Mouse (Mus musculus): ENCODE data around the gene Nono. TPM values are rescaled to one million over a fixed set of nuclear protein-coding genes. Genes with fewer than 3 reads are reported as not detected.

Nono gene
- polyA plus RNA-seq, 1 experiment, result 183 TPM

- H3ac ChIP-seq (ENCODE audit: control insufficient read depth, insufficient read length), result no peak overlapping the region
- peaks cover 4% of the 10 kb centered on the region for H3K36me3 ChIP-seq (ENCODE audit: control insufficient read depth, insufficient read depth)
- H3K4me2 ChIP-seq (ENCODE audit: low read depth), result peak overlapping the region; percentile 73
- H3K4me3 ChIP-seq, result peak overlapping the region; percentile 63
- TF ChIP-seq POLR2A (IDR thresholded peaks at IDR 0.05; ENCODE audit: insufficient read length, low read depth), result no peak
- no peak for TF ChIP-seq MAX (IDR thresholded peaks at IDR 0.05; ENCODE audit: low read depth)
- no peak for TF ChIP-seq TCF3 (IDR thresholded peaks at IDR 0.05; ENCODE audit: insufficient read length, low read depth)
- TF ChIP-seq USF1 (IDR thresholded peaks at IDR 0.05; ENCODE audit: low read depth), result no peak
- TF ChIP-seq MYOG (IDR thresholded peaks at IDR 0.05; ENCODE audit: control insufficient read depth in 1 of 3, insufficient read depth in 1 of 3, insufficient read length in 2 of 3, low read depth in 2 of 3), result no peak
- TF ChIP-seq E2F4 (IDR thresholded peaks at IDR 0.05; ENCODE audit: insufficient read depth), result no peak
- TF ChIP-seq SRF (IDR thresholded peaks at IDR 0.05; ENCODE audit: control insufficient read depth, insufficient read length, low read depth), result no peak
- no peak for TF ChIP-seq CEBPB (IDR thresholded peaks at IDR 0.05; ENCODE audit: insufficient read depth, poor library complexity, severe bottlenecking)
- TF ChIP-seq REST (IDR thresholded peaks at IDR 0.05; ENCODE audit: insufficient read depth, insufficient read length), result no peak
- TF ChIP-seq POLR2AphosphoS2 (IDR thresholded peaks at IDR 0.05; ENCODE audit: insufficient read length, low read depth), result no peak
- TF ChIP-seq TCF12 (IDR thresholded peaks at IDR 0.05; ENCODE audit: insufficient read depth, poor library complexity, severe bottlenecking), result no peak
- no peak for TF ChIP-seq MYOD1 (IDR thresholded peaks at IDR 0.05; ENCODE audit: control insufficient read depth in 1 of 3, insufficient read length in 2 of 3, low read depth in 2 of 3)
- peaks cover 40% of the 10 kb centered on the region for H3K79me2 ChIP-seq (ENCODE audit: control insufficient read depth, insufficient read depth)
- H3K27me3 ChIP-seq (ENCODE audit: control insufficient read depth, insufficient read depth, insufficient read length), result no peaks in the 10 kb centered on the region
These were observed 355 bp upstream of the Nono start for GRCm38 (mm10) chrX:101428785-101429141.

GRCm38 (mm10) chrX:101429976-101430375, 858 bp downstream of the Nono start:
- Histone ChIP-seq H3ac (ENCODE audit: control insufficient read depth, insufficient read length) (peak overlapping the region; percentile 6), H3K4me3 (peak overlapping the region; percentile 63), H3K36me3 (ENCODE audit: control insufficient read depth, insufficient read depth) (peaks cover 4% of the 10 kb centered on the region), H3K4me2 (ENCODE audit: low read depth) (peak overlapping the region; percentile 57), H3K27me3 (ENCODE audit: control insufficient read depth, insufficient read depth, insufficient read length) (no peaks in the 10 kb centered on the region), H3K79me2 (ENCODE audit: control insufficient read depth, insufficient read depth) (peaks cover 49% of the 10 kb centered on the region)
- no peak for TF ChIP-seq REST (IDR thresholded peaks at IDR 0.05; ENCODE audit: insufficient read depth, insufficient read length)
- TF ChIP-seq SRF (IDR thresholded peaks at IDR 0.05; ENCODE audit: control insufficient read depth, insufficient read length, low read depth), result no peak
- TF ChIP-seq TCF3 (IDR thresholded peaks at IDR 0.05; ENCODE audit: insufficient read length, low read depth), result no peak
- TF ChIP-seq POLR2A (IDR thresholded peaks at IDR 0.05; ENCODE audit: insufficient read length, low read depth), result no peak
- no peak for TF ChIP-seq POLR2AphosphoS2 (IDR thresholded peaks at IDR 0.05; ENCODE audit: insufficient read length, low read depth)
- TF ChIP-seq MYOG (IDR thresholded peaks at IDR 0.05; ENCODE audit: control insufficient read depth in 1 of 3, insufficient read depth in 1 of 3, insufficient read length in 2 of 3, low read depth in 2 of 3), result no peak
- no peak for TF ChIP-seq CEBPB (IDR thresholded peaks at IDR 0.05; ENCODE audit: insufficient read depth, poor library complexity, severe bottlenecking)
- no peak for TF ChIP-seq MAX (IDR thresholded peaks at IDR 0.05; ENCODE audit: low read depth)
- TF ChIP-seq E2F4 (IDR thresholded peaks at IDR 0.05; ENCODE audit: insufficient read depth), result no peak

- Histone ChIP-seq H3K27me3 (ENCODE audit: control insufficient read depth, insufficient read depth, insufficient read length) (no peaks in the 10 kb centered on the region), H3ac (ENCODE audit: control insufficient read depth, insufficient read length) (no peak within 1 kb of the TSS), H3K4me3 (peak within 1 kb of the TSS; percentile 20), H3K4me2 (ENCODE audit: low read depth) (peak within 1 kb of the TSS; percentile 59), H3K36me3 (ENCODE audit: control insufficient read depth, insufficient read depth) (peaks cover 32% of the 10 kb centered on the region), H3K79me2 (ENCODE audit: control insufficient read depth, insufficient read depth) (peaks cover 5% of the 10 kb centered on the region)
- TF ChIP-seq E2F4 (IDR thresholded peaks at IDR 0.05; ENCODE audit: insufficient read depth) (no peak), MYOD1 (IDR thresholded peaks at IDR 0.05; ENCODE audit: control insufficient read depth in 1 of 3, insufficient read length in 2 of 3, low read depth in 2 of 3) (no peak), MAX (IDR thresholded peaks at IDR 0.05; ENCODE audit: low read depth) (no peak), POLR2A (IDR thresholded peaks at IDR 0.05; ENCODE audit: insufficient read length, low read depth) (peak; percentile 19), TCF3 (IDR thresholded peaks at IDR 0.05; ENCODE audit: insufficient read length, low read depth) (no peak), REST (IDR thresholded peaks at IDR 0.05; ENCODE audit: insufficient read depth, insufficient read length) (no peak), SRF (IDR thresholded peaks at IDR 0.05; ENCODE audit: control insufficient read depth, insufficient read length, low read depth) (peak; percentile 50), POLR2AphosphoS2 (IDR thresholded peaks at IDR 0.05; ENCODE audit: insufficient read length, low read depth) (peak; percentile 10), CEBPB (IDR thresholded peaks at IDR 0.05; ENCODE audit: insufficient read depth, poor library complexity, severe bottlenecking) (no peak)
These were observed 19.9 kb downstream of the Nono start, which contains the start of gene Itgb1bp2 for GRCm38 (mm10) chrX:101448886-101449475. Gene Itgb1bp2, plus strand, starts transcription at chrX:101449088.

GRCm38 (mm10) chrX:101451147-101451546, 22.0 kb downstream of the Nono start:
- H3K36me3 ChIP-seq (ENCODE audit: control insufficient read depth, insufficient read depth), result peaks cover 17% of the 10 kb centered on the region
- no peaks in the 10 kb centered on the region for H3K27me3 ChIP-seq (ENCODE audit: control insufficient read depth, insufficient read depth, insufficient read length)
- H3K79me2 ChIP-seq (ENCODE audit: control insufficient read depth, insufficient read depth), result peaks cover 5% of the 10 kb centered on the region
- H3K4me3 ChIP-seq, result no peak overlapping the region
- TF ChIP-seq TCF3 (IDR thresholded peaks at IDR 0.05; ENCODE audit: insufficient read length, low read depth) (no peak), POLR2AphosphoS2 (IDR thresholded peaks at IDR 0.05; ENCODE audit: insufficient read length, low read depth) (no peak), MYOD1 (IDR thresholded peaks at IDR 0.05; ENCODE audit: control insufficient read depth in 1 of 3, insufficient read length in 2 of 3, low read depth in 2 of 3) (no peak), E2F4 (IDR thresholded peaks at IDR 0.05; ENCODE audit: insufficient read depth) (no peak), TCF12 (IDR thresholded peaks at IDR 0.05; ENCODE audit: insufficient read depth, poor library complexity, severe bottlenecking) (no peak), USF1 (IDR thresholded peaks at IDR 0.05; ENCODE audit: low read depth) (no peak), POLR2A (IDR thresholded peaks at IDR 0.05; ENCODE audit: insufficient read length, low read depth) (no peak), CEBPB (IDR thresholded peaks at IDR 0.05; ENCODE audit: insufficient read depth, poor library complexity, severe bottlenecking) (no peak)
- no peak overlapping the region for H3ac ChIP-seq (ENCODE audit: control insufficient read depth, insufficient read length)
- no peak overlapping the region for H3K4me2 ChIP-seq (ENCODE audit: low read depth)

- no peak overlapping the region for H3K4me2 ChIP-seq (ENCODE audit: low read depth)
- TF ChIP-seq TCF12 (IDR thresholded peaks at IDR 0.05; ENCODE audit: insufficient read depth, poor library complexity, severe bottlenecking), result no peak
- no peak for TF ChIP-seq MYOG (IDR thresholded peaks at IDR 0.05; ENCODE audit: control insufficient read depth in 1 of 3, insufficient read depth in 1 of 3, insufficient read length in 2 of 3, low read depth in 2 of 3)
- no peak for TF ChIP-seq MYOD1 (IDR thresholded peaks at IDR 0.05; ENCODE audit: control insufficient read depth in 1 of 3, insufficient read length in 2 of 3, low read depth in 2 of 3)
- TF ChIP-seq POLR2AphosphoS2 (IDR thresholded peaks at IDR 0.05; ENCODE audit: insufficient read length, low read depth), result no peak
- no peak for TF ChIP-seq E2F4 (IDR thresholded peaks at IDR 0.05; ENCODE audit: insufficient read depth)
- no peak for TF ChIP-seq POLR2A (IDR thresholded peaks at IDR 0.05; ENCODE audit: insufficient read length, low read depth)
- no peak for TF ChIP-seq REST (IDR thresholded peaks at IDR 0.05; ENCODE audit: insufficient read depth, insufficient read length)
- no peak for TF ChIP-seq SRF (IDR thresholded peaks at IDR 0.05; ENCODE audit: control insufficient read depth, insufficient read length, low read depth)
- no peak for TF ChIP-seq MAX (IDR thresholded peaks at IDR 0.05; ENCODE audit: low read depth)
- no peak for TF ChIP-seq TCF3 (IDR thresholded peaks at IDR 0.05; ENCODE audit: insufficient read length, low read depth)
- no peak for TF ChIP-seq CEBPB (IDR thresholded peaks at IDR 0.05; ENCODE audit: insufficient read depth, poor library complexity, severe bottlenecking)
- no peak for TF ChIP-seq USF1 (IDR thresholded peaks at IDR 0.05; ENCODE audit: low read depth)
These were observed 22.5 kb downstream of the Nono start for GRCm38 (mm10) chrX:101451591-101451990.

More at GRCm38 (mm10) chrX:101451591-101451990, 22.5 kb downstream of the Nono start:
- H3K79me2 ChIP-seq (ENCODE audit: control insufficient read depth, insufficient read depth), result peaks cover 5% of the 10 kb centered on the region
- peaks cover 13% of the 10 kb centered on the region for H3K36me3 ChIP-seq (ENCODE audit: control insufficient read depth, insufficient read depth)
- no peak overlapping the region for H3K4me3 ChIP-seq
- H3K27me3 ChIP-seq (ENCODE audit: control insufficient read depth, insufficient read depth, insufficient read length), result no peaks in the 10 kb centered on the region
- H3ac ChIP-seq (ENCODE audit: control insufficient read depth, insufficient read length), result no peak overlapping the region

Measured in myocyte (in vitro differentiated cells).